Mouse (Mus musculus) Muller cell, postnatal 12 days (primary cell): Measurements from ENCODE around the gene Bmp15.

Source experiments
- DNase-seq: peaks from one replicate; pipeline ENCODE4 v3.0.0-alpha.2; 2015; ENCODE audit errors: inconsistent ontology term

Gene Bmp15

GRCm38 (mm10) chrX:6320621-6321020 lies at the start of gene Bmp15:
Bmp15 (minus strand) TSS chrX:6320721.
- no peak for DNase-seq

- no peak for DNase-seq
These were observed 48.3 kb upstream of the Bmp15 start for GRCm38 (mm10) chrX:6368822-6369221.

GRCm38 (mm10) chrX:6357503-6358114 lies 37.1 kb upstream of the Bmp15 start:
- no peak for DNase-seq

- no peak for DNase-seq
These were observed 36.4 kb upstream of the Bmp15 start for GRCm38 (mm10) chrX:6356876-6357275.

- no peak for DNase-seq
These were observed 24.9 kb upstream of the Bmp15 start for GRCm38 (mm10) chrX:6345273-6345959.

GRCm38 (mm10) chrX:6324056-6324455 lies 3.5 kb upstream of the Bmp15 start:
- DNase-seq = peak; percentile 10

- DNase-seq = no peak
These were observed 2.8 kb downstream of the Bmp15 start for GRCm38 (mm10) chrX:6317747-6318146.
